Comparison of ENCODE assay signal across 22 mouse cellular contexts in the genomic region with DNA sequence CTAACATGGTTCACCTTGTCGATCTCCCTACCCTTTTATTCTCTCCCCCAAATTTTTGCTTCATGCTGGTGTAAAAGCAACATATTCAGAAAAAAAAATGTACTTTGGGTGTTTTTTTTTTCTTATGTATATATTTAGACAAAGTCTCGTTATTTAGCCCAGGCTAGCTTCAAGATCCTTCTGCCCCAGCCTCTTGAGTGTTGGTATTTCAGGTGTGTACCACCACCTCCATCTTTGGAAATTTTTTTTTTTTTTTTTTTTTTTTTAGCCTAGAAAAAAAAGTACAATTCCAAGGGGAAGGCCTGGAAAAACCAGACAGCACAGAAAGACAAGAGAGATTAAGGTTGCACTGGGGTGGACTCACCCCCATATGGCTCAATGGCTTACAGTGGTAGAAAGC. TPM values are rescaled to one million over a fixed set of nuclear protein-coding genes. Genes with fewer than 3 reads are reported as not detected.
DNase-seq lines count a peak whose midpoint lies in the region; ATAC-seq and TF ChIP-seq lines count a peak whose summit lies in the region.
"Had no signal": no experiment of that assay in that cellular context is flagged by ENCODE, and none has a peak within 500 bp of the region (broad histone marks: within the 10 kb centered on the region; RNA-seq: fewer than 3 reads in every experiment).

No protein-coding gene starts in this region.

- no peaks in the 10 kb centered on the region for H3K27me3 ChIP-seq in embryonic facial prominence, embryonic 13.5 days
- no peaks in the 10 kb centered on the region for H3K27me3 ChIP-seq in embryonic facial prominence, embryonic 10.5 days (replicated peaks; ENCODE audit: low read depth, poor library complexity, severe bottlenecking)
- H3K27me3 ChIP-seq in intestine, embryonic 15.5 days (replicated peaks): no peaks in the 10 kb centered on the region
- H3K27me3 ChIP-seq in intestine, postnatal 0 days (replicated peaks; ENCODE audit: control insufficient read depth, insufficient read depth, low read length): no peaks in the 10 kb centered on the region
- H3K27me3 ChIP-seq in CH12.LX (replicated peaks): no peaks in the 10 kb centered on the region
- H3K27me3 ChIP-seq in liver, embryonic 15.5 days: no peaks in the 10 kb centered on the region
- H3K27me3 ChIP-seq: embryonic facial prominence, embryonic 12.5 days; forebrain, embryonic 12.5 days; hindbrain, embryonic 13.5 days; kidney, embryonic 15.5 days had no signal

- in situ Hi-C loops in CH12.LX (cut with MboI; ENCODE audit: low pct_ligation_motif_present, low pct_unique_long_range_greater_than_20kb, low sequenced_read_pairs): loop anchor here (10.0 kb wide), 3 partner anchors 52 to 192 kb away; partner anchors contain the start of gene Vgf

- peaks cover 7% of the 10 kb centered on the region for H3K79me2 ChIP-seq in CH12.LX (replicated peaks; ENCODE audit: control insufficient read depth, extremely low read depth, insufficient read depth, poor library complexity, severe bottlenecking)

- H3K4me3 ChIP-seq in embryonic facial prominence, embryonic 13.5 days: no peak overlapping the region
- no peak overlapping the region for H3K4me3 ChIP-seq in embryonic facial prominence, embryonic 10.5 days
- no peak overlapping the region for H3K4me3 ChIP-seq in intestine, embryonic 15.5 days (replicated peaks)
- H3K4me3 ChIP-seq in intestine, postnatal 0 days (ENCODE audit: low read depth, low read length): no peak overlapping the region
- H3K4me3 ChIP-seq in CH12.LX (replicated peaks in 1 of 3; ENCODE audit: low read depth in 2 of 3, low read length in 2 of 3, poor library complexity in 1 of 3): no peak overlapping the region
- peak overlapping the region; percentile 71 for H3K4me3 ChIP-seq in liver, embryonic 15.5 days (replicated peaks)

- H3K9ac ChIP-seq in embryonic facial prominence, embryonic 13.5 days: no peak overlapping the region
- no peak overlapping the region for H3K9ac ChIP-seq in intestine, embryonic 15.5 days
- H3K9ac ChIP-seq in intestine, postnatal 0 days (ENCODE audit: low read depth, low read length): no peak overlapping the region
- H3K9ac ChIP-seq in CH12.LX (ENCODE audit: insufficient read depth, low read depth): no peak overlapping the region
- peak overlapping the region; percentile 84; the same call in 1 of the 2 replicates for H3K9ac ChIP-seq in liver, embryonic 15.5 days
- H3K9ac ChIP-seq: hindbrain, embryonic 13.5 days had no signal

- dilution Hi-C loops in CH12.LX (cut with MboI; ENCODE audit: extremely low pct_ligation_motif_present, extremely low pct_unique_long_range_greater_than_20kb, low sequenced_read_pairs): no loop called here

- H3K4me2 ChIP-seq in embryonic facial prominence, embryonic 13.5 days: peak overlapping the region; percentile 80; the same call in 1 of the 2 replicates
- H3K4me2 ChIP-seq in intestine, embryonic 15.5 days (replicated peaks): peak overlapping the region; percentile 67; the same call in 1 of the 2 replicates
- no peak overlapping the region for H3K4me2 ChIP-seq in intestine, postnatal 0 days (replicated peaks; ENCODE audit: low read depth)
- no peak overlapping the region for H3K4me2 ChIP-seq in CH12.LX (ENCODE audit: insufficient read depth, low read depth, poor library complexity, severe bottlenecking)
- H3K4me2 ChIP-seq in liver, embryonic 15.5 days: peak overlapping the region; percentile 71

- no peak for TF ChIP-seq CTCF in intestine, postnatal 0 days (IDR thresholded peaks at IDR 0.05; ENCODE audit: low read depth)
- no peak for TF ChIP-seq CTCF in CH12.LX (conservative IDR thresholded peaks at IDR 0.05 in 1 of 2, IDR thresholded peaks at IDR 0.05 in 1 of 2; ENCODE audit: low read depth in 2 of 2, low read length in 2 of 2)

- no peak for TF ChIP-seq POLR2A in CH12.LX (IDR thresholded peaks at IDR 0.05; ENCODE audit: low read depth, low read length)

- ATAC-seq in embryonic facial prominence, embryonic 13.5 days (ENCODE audit: insufficient number of reproducible peaks, insufficient read depth, low FRiP score, low TSS enrichment, low read depth): no peak
- ATAC-seq in intestine, embryonic 15.5 days: no peak
- no peak for ATAC-seq in intestine, postnatal 0 days
- no peak for ATAC-seq in liver, embryonic 15.5 days (ENCODE audit: insufficient read depth)

- no peak for TF ChIP-seq RAD21 in CH12.LX (IDR thresholded peaks at IDR 0.05; ENCODE audit: low read depth, low read length)

- no peaks in the 10 kb centered on the region for H3K9me3 ChIP-seq in embryonic facial prominence, embryonic 13.5 days
- peaks cover 7% of the 10 kb centered on the region; the same call in 1 of the 2 replicates for H3K9me3 ChIP-seq in embryonic facial prominence, embryonic 10.5 days
- H3K9me3 ChIP-seq in intestine, embryonic 15.5 days: no peaks in the 10 kb centered on the region
- no peaks in the 10 kb centered on the region for H3K9me3 ChIP-seq in intestine, postnatal 0 days (ENCODE audit: control insufficient read depth)
- H3K9me3 ChIP-seq in CH12.LX (replicated peaks; ENCODE audit: low read length): peaks cover 22% of the 10 kb centered on the region
- peaks cover 26% of the 10 kb centered on the region for H3K9me3 ChIP-seq in liver, embryonic 15.5 days (replicated peaks)
- H3K9me3 ChIP-seq: embryonic facial prominence, embryonic 12.5 days; forebrain, embryonic 12.5 days; hindbrain, embryonic 13.5 days; kidney, embryonic 15.5 days had no signal

- H3K36me3 ChIP-seq in embryonic facial prominence, embryonic 13.5 days: peaks cover 25% of the 10 kb centered on the region
- peaks cover 28% of the 10 kb centered on the region for H3K36me3 ChIP-seq in embryonic facial prominence, embryonic 10.5 days (replicated peaks)
- peaks cover 23% of the 10 kb centered on the region for H3K36me3 ChIP-seq in intestine, embryonic 15.5 days
- peaks cover 26% of the 10 kb centered on the region for H3K36me3 ChIP-seq in intestine, postnatal 0 days (ENCODE audit: control insufficient read depth, insufficient read depth)
- peaks cover 29 to 30% of the 10 kb centered on the region in 2 experiments for H3K36me3 ChIP-seq in CH12.LX (replicated peaks in 1 of 2; ENCODE audit: control insufficient read depth in 1 of 2, insufficient read depth in 1 of 2, low read length in 1 of 2)
- peaks cover 32% of the 10 kb centered on the region for H3K36me3 ChIP-seq in liver, embryonic 15.5 days (replicated peaks)

- no peak for TF ChIP-seq EP300 in CH12.LX (IDR thresholded peaks at IDR 0.05; ENCODE audit: low read length)

- WGBS in embryonic facial prominence, embryonic 13.5 days: 72% methylated on average over 2 of the region's 2 CpGs
- 88% methylated on average over 2 of the region's 2 CpGs for WGBS in embryonic facial prominence, embryonic 10.5 days
- WGBS in intestine, embryonic 15.5 days: 86% methylated on average over 2 of the region's 2 CpGs
- WGBS in intestine, postnatal 0 days: 82% methylated on average over 2 of the region's 2 CpGs
- WGBS in liver, embryonic 15.5 days (ENCODE audit: insufficient replicate concordance): 62% methylated on average over 2 of the region's 2 CpGs

- DNase-seq in embryonic facial prominence, embryonic 10.5 days (ENCODE audit: low spot score): no peak
- no peak for DNase-seq in CH12.LX (ENCODE audit: extremely low read depth)
- no peak for DNase-seq in thymus, postnatal 10 days (ENCODE audit: low spot score in 2 of 2)
- DNase-seq in cerebellum, adult 11 months: no peak
- DNase-seq: adrenal gland, adult 8-10 months; cerebellum, adult 18-20 months; gastrocnemius, postnatal 14 days; lung, adult 2 months; midbrain, embryonic 14.5 days; right cerebral cortex, postnatal 4 days had no signal

- H3K27ac ChIP-seq in embryonic facial prominence, embryonic 13.5 days: no peak overlapping the region
- no peak overlapping the region for H3K27ac ChIP-seq in embryonic facial prominence, embryonic 10.5 days (replicated peaks)
- no peak overlapping the region for H3K27ac ChIP-seq in intestine, embryonic 15.5 days
- H3K27ac ChIP-seq in intestine, postnatal 0 days (ENCODE audit: low read depth, low read length): no peak overlapping the region
- peak overlapping the region; percentile 75; the same call in 1 of the 2 replicates for H3K27ac ChIP-seq in CH12.LX (ENCODE audit: insufficient read depth, low read depth)
- peak overlapping the region; percentile 98 for H3K27ac ChIP-seq in liver, embryonic 15.5 days (replicated peaks)
- H3K27ac ChIP-seq: hindbrain, embryonic 13.5 days had no signal

- H3K4me1 ChIP-seq in embryonic facial prominence, embryonic 13.5 days: peaks cover 17% of the 10 kb centered on the region
- H3K4me1 ChIP-seq in embryonic facial prominence, embryonic 10.5 days: peaks cover 26% of the 10 kb centered on the region
- peaks cover 12% of the 10 kb centered on the region for H3K4me1 ChIP-seq in intestine, embryonic 15.5 days (replicated peaks)
- peaks cover 4% of the 10 kb centered on the region for H3K4me1 ChIP-seq in intestine, postnatal 0 days (replicated peaks; ENCODE audit: control insufficient read depth, insufficient read depth, low read length)
- H3K4me1 ChIP-seq in CH12.LX (ENCODE audit: control insufficient read depth in 1 of 2, insufficient read depth in 2 of 2): peaks cover 10 to 38% of the 10 kb centered on the region in 2 experiments
- peaks cover 36% of the 10 kb centered on the region for H3K4me1 ChIP-seq in liver, embryonic 15.5 days (replicated peaks)

RNA-seq across cellular contexts. Expression of gene Trim56, which starts 1.0 kb away (rescaled TPM):
- 8.7 and 8.8 TPM in 2 replicates for polyA plus RNA-seq in embryonic facial prominence, embryonic 13.5 days (2015; fragmentation: Nextera tagmentation; extraction: Ambion mirVana)
- 3.7 and 3.8 TPM in 2 replicates for polyA plus RNA-seq in embryonic facial prominence, embryonic 10.5 days (2016; fragmentation: Nextera tagmentation; extraction: Ambion mirVana)
- polyA plus RNA-seq in intestine, embryonic 15.5 days (2015; fragmentation: Nextera tagmentation; extraction: Ambion mirVana): 7.5 and 8.4 TPM in 2 replicates
- polyA plus RNA-seq in intestine, postnatal 0 days (2015; fragmentation: Nextera tagmentation; extraction: Ambion mirVana): 7.3 and 7.7 TPM in 2 replicates
- total RNA-seq in CH12.LX (2012; rRNA removed) (11.8 and 12.9 TPM in 2 replicates), CH12.LX (2014; rRNA removed) (6.0 and 7.6 TPM in 2 replicates)
- polyA plus RNA-seq in CH12.LX (2012; ENCODE audit: insufficient read length, low read depth): 10.8 and 11.2 TPM in 2 replicates
- polyA plus RNA-seq in liver, embryonic 15.5 days (2015; fragmentation: Nextera tagmentation; extraction: Ambion mirVana): 11.1 and 15.6 TPM in 2 replicates

RNA-seq across cellular contexts. Expression of gene Muc3, which starts 32.1 kb away (rescaled TPM):
- polyA plus RNA-seq in embryonic facial prominence, embryonic 13.5 days (2015; fragmentation: Nextera tagmentation; extraction: Ambion mirVana): 5.1 TPM in 1 of 2 replicates, not detected in the other
- not detected in 2 replicates for polyA plus RNA-seq in embryonic facial prominence, embryonic 10.5 days (2016; fragmentation: Nextera tagmentation; extraction: Ambion mirVana)
- 3.8 and 4.6 TPM in 2 replicates for polyA plus RNA-seq in intestine, embryonic 15.5 days (2015; fragmentation: Nextera tagmentation; extraction: Ambion mirVana)
- polyA plus RNA-seq in intestine, postnatal 0 days (2015; fragmentation: Nextera tagmentation; extraction: Ambion mirVana): 42.9 and 45.0 TPM in 2 replicates
- total RNA-seq in CH12.LX (2012; rRNA removed) (0.17 TPM in 1 of 2 replicates, not detected in the other), CH12.LX (2014; rRNA removed) (not detected in 2 replicates)
- polyA plus RNA-seq in CH12.LX (2012; ENCODE audit: insufficient read length, low read depth): 0.13 TPM in 1 of 2 replicates, not detected in the other
- not detected in 2 replicates for polyA plus RNA-seq in liver, embryonic 15.5 days (2015; fragmentation: Nextera tagmentation; extraction: Ambion mirVana)
- total RNA-seq: adrenal gland, adult 8-10 months; gastrocnemius, postnatal 14 days; layer of hippocampus, postnatal 25 days; left cerebral cortex, postnatal 25 days; neutrophil, adult 5-6 weeks had no signal
- polyA plus RNA-seq: CD4-positive, CD25-positive, alpha-beta regulatory T cell, adult 4 months; embryonic facial prominence, embryonic 12.5 days; forebrain, embryonic 12.5 days; hindbrain, embryonic 13.5 days; kidney, embryonic 15.5 days; lung, adult 2 months; midbrain, embryonic 14.5 days had no signal

RNA-seq across cellular contexts. Expression of gene Serpine1, which starts 44.9 kb away (rescaled TPM):
- polyA plus RNA-seq in embryonic facial prominence, embryonic 13.5 days (2015; fragmentation: Nextera tagmentation; extraction: Ambion mirVana): 0.22 and 0.35 TPM in 2 replicates
- polyA plus RNA-seq in embryonic facial prominence, embryonic 10.5 days (2016; fragmentation: Nextera tagmentation; extraction: Ambion mirVana): 0.12 TPM in 1 of 2 replicates, not detected in the other
- 0.34 and 0.42 TPM in 2 replicates for polyA plus RNA-seq in intestine, embryonic 15.5 days (2015; fragmentation: Nextera tagmentation; extraction: Ambion mirVana)
- polyA plus RNA-seq in intestine, postnatal 0 days (2015; fragmentation: Nextera tagmentation; extraction: Ambion mirVana): 0.20 and 0.22 TPM in 2 replicates
- total RNA-seq in CH12.LX (2012; rRNA removed) (0.34 and 0.51 TPM in 2 replicates), CH12.LX (2014; rRNA removed) (0.84 and 1.8 TPM in 2 replicates)
- 0.44 and 0.61 TPM in 2 replicates for polyA plus RNA-seq in CH12.LX (2012; ENCODE audit: insufficient read length, low read depth)
- 0.06 and 0.20 TPM in 2 replicates for polyA plus RNA-seq in liver, embryonic 15.5 days (2015; fragmentation: Nextera tagmentation; extraction: Ambion mirVana)
- total RNA-seq: neutrophil, adult 5-6 weeks had no signal

Comparison
In these comparisons a context has a peak if more than half of its experiments do, and no peak if none do; other contexts are left out.
1. H3K4me2 ChIP-seq: peak in embryonic facial prominence, embryonic 13.5 days (single experiment), intestine, embryonic 15.5 days (single experiment) and liver, embryonic 15.5 days (single experiment); none in intestine, postnatal 0 days (single experiment) and CH12.LX (single experiment).
2. H3K27ac ChIP-seq: peak in CH12.LX (single experiment) and liver, embryonic 15.5 days (single experiment); none in embryonic facial prominence, embryonic 13.5 days (single experiment), embryonic facial prominence, embryonic 10.5 days (single experiment), intestine, embryonic 15.5 days (single experiment) and intestine, postnatal 0 days (single experiment).